Mouse (Mus musculus): ENCODE data around the gene Cfap36. TPM values are rescaled to one million over a fixed set of nuclear protein-coding genes. Genes with fewer than 3 reads are reported as not detected.

Gene Cfap36
- polyA plus RNA-seq, 1 experiment from 2014 or later, result 146 TPM

DNA sequence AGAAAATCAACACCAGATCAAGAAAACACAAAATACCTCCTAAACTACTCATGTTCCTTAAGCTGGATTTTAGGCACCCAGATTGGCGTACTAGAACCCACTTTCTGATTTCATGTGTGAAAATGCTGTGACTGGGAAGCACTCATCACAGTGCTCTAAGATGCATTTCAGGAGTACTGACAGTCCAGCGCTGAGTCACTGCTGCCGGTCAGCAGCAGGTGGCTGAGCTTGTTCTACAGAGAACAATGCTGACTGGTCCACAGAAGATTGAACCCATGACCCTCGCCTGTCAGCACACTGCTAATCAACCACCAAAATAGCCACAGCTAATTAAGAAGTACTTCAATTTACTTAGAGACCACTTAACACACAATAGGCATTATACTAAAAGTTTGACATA lies 5.2 kb downstream of the Cfap36 start:
- H3K9me3 ChIP-seq (ENCODE audit: control insufficient read depth, low read length), result no peaks in the 10 kb centered on the region
- WGBS, result 64% methylated on average over 4 of the region's 4 CpGs
- no peak overlapping the region for H3K4me3 ChIP-seq (ENCODE audit: low read length)
- H3K36me3 ChIP-seq (ENCODE audit: control insufficient read depth, insufficient read depth, low read length), result peaks cover 3% of the 10 kb centered on the region; the same call in 1 of the 2 replicates
- H3K9ac ChIP-seq (ENCODE audit: low read depth, low read length), result no peak overlapping the region
- no peak for ATAC-seq
- H3K4me1 ChIP-seq (ENCODE audit: control insufficient read depth, insufficient read depth, low read depth, low read length), result peaks cover 13% of the 10 kb centered on the region
- no peaks in the 10 kb centered on the region for H3K27me3 ChIP-seq (replicated peaks; ENCODE audit: control insufficient read depth, insufficient read depth, low read length)
- H3K4me2 ChIP-seq (ENCODE audit: low read length), result no peak overlapping the region
- no peak overlapping the region for H3K27ac ChIP-seq (ENCODE audit: low read depth, low read length)

DNA sequence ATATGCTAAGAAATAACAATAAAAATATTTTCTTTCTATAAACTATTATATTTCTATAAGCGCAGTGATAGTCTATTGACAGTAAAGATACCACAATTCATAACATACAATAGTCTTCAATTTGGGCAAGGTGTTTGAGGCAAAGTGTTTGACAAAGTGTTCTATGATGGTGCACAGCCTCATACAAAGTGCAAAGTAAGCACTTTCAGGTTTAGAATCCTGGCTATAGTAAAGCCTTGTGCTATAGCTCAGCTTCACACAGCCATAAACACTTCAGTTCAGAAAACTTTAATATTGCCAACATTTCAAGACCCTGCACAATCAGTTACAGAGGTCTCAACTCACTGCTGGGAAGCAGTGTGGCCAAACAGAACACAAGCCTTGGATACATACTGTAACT lies 7.9 kb downstream of the Cfap36 start:
- Histone ChIP-seq H3K4me3 (ENCODE audit: low read length) (no peak overlapping the region), H3K9ac (ENCODE audit: low read depth, low read length) (no peak overlapping the region), H3K27ac (ENCODE audit: low read depth, low read length) (no peak overlapping the region), H3K4me2 (ENCODE audit: low read length) (no peak overlapping the region), H3K4me1 (ENCODE audit: control insufficient read depth, insufficient read depth, low read depth, low read length) (no peaks in the 10 kb centered on the region), H3K9me3 (ENCODE audit: control insufficient read depth, low read length) (no peaks in the 10 kb centered on the region), H3K36me3 (ENCODE audit: control insufficient read depth, insufficient read depth, low read length) (peaks cover 3% of the 10 kb centered on the region; the same call in 1 of the 2 replicates), H3K27me3 (replicated peaks; ENCODE audit: control insufficient read depth, insufficient read depth, low read length) (no peaks in the 10 kb centered on the region)
- ATAC-seq, result no peak
- 96% methylated on average over 1 of the region's 1 CpGs for WGBS

DNA sequence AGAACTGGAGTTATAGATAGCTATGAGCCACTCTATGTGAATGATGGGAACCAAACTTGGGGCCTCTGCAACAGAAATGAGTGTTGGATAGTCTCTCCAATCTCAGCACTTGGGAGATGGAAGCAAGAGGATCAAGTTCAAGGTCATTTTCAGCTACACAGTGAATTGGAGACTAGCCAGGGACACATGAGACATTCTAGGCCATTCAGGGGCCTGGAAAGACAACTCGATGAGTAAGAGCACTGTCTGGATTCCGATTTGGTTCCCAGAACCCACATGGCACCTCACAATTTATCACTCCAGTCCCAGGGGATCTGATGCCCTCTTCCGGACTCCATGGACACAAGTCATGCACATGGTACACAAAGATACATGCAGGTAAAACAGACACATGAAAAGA lies 8.7 kb downstream of the Cfap36 start:
- WGBS, result 89% methylated on average over 3 of the region's 3 CpGs
- Histone ChIP-seq H3K27ac (ENCODE audit: low read depth, low read length) (no peak overlapping the region), H3K9me3 (ENCODE audit: control insufficient read depth, low read length) (no peaks in the 10 kb centered on the region), H3K27me3 (replicated peaks; ENCODE audit: control insufficient read depth, insufficient read depth, low read length) (no peaks in the 10 kb centered on the region), H3K4me3 (ENCODE audit: low read length) (no peak overlapping the region), H3K9ac (ENCODE audit: low read depth, low read length) (no peak overlapping the region), H3K4me1 (ENCODE audit: control insufficient read depth, insufficient read depth, low read depth, low read length) (no peaks in the 10 kb centered on the region), H3K4me2 (ENCODE audit: low read length) (no peak overlapping the region), H3K36me3 (ENCODE audit: control insufficient read depth, insufficient read depth, low read length) (peaks cover 3% of the 10 kb centered on the region; the same call in 1 of the 2 replicates)
- no peak for ATAC-seq

DNA sequence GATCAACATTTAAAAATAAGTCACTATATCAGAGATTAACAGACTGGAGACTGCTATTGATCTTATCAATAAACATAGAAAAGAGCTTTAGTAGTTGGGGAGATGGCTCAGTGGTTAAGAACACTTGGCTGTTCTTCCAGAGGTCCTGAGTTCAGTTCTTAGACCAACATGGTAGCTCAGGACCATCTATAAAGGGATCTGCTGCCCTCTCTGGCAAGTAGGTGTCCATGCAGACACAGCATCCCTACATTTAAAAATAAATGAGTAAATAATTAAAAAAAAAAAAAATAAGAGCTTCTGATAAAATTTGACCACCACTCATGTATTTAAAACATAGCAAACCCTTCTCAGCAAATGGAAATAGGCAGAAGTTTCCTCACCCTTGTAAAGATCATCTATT lies 9.2 kb downstream of the Cfap36 start:
- Histone ChIP-seq H3K27me3 (replicated peaks; ENCODE audit: control insufficient read depth, insufficient read depth, low read length) (no peaks in the 10 kb centered on the region), H3K9ac (ENCODE audit: low read depth, low read length) (no peak overlapping the region), H3K36me3 (ENCODE audit: control insufficient read depth, insufficient read depth, low read length) (peaks cover 3% of the 10 kb centered on the region; the same call in 1 of the 2 replicates), H3K4me1 (ENCODE audit: control insufficient read depth, insufficient read depth, low read depth, low read length) (no peaks in the 10 kb centered on the region), H3K27ac (ENCODE audit: low read depth, low read length) (no peak overlapping the region), H3K4me3 (ENCODE audit: low read length) (no peak overlapping the region), H3K4me2 (ENCODE audit: low read length) (no peak overlapping the region), H3K9me3 (ENCODE audit: control insufficient read depth, low read length) (no peaks in the 10 kb centered on the region)
- no peak for ATAC-seq

DNA sequence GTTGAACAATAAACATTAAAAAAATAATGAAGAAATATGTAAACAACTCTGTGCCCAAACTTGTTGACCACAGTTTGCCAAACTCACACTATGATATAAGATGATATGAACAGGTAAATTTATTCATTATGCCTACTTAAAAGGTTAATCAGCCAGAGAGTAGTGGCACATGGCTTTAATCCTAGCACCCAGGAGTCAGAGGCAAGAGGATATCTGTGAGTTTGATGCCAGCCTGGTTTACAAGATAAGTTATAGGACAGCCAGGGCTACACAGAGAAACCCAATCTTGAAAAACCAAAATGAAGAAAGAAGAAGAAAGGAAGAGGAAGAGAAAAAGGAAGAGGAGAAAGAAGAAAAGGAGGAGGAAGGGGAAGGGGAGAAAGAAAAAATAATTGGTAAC lies 9.8 kb downstream of the Cfap36 start:
- no peaks in the 10 kb centered on the region for H3K27me3 ChIP-seq (replicated peaks; ENCODE audit: control insufficient read depth, insufficient read depth, low read length)
- no peaks in the 10 kb centered on the region for H3K36me3 ChIP-seq (ENCODE audit: control insufficient read depth, insufficient read depth, low read length)
- no peaks in the 10 kb centered on the region for H3K4me1 ChIP-seq (ENCODE audit: control insufficient read depth, insufficient read depth, low read depth, low read length)
- H3K4me2 ChIP-seq (ENCODE audit: low read length), result no peak overlapping the region
- H3K4me3 ChIP-seq (ENCODE audit: low read length), result no peak overlapping the region
- H3K9me3 ChIP-seq (ENCODE audit: control insufficient read depth, low read length), result no peaks in the 10 kb centered on the region
- ATAC-seq, result no peak
- no peak overlapping the region for H3K9ac ChIP-seq (ENCODE audit: low read depth, low read length)
- H3K27ac ChIP-seq (ENCODE audit: low read depth, low read length), result no peak overlapping the region

DNA sequence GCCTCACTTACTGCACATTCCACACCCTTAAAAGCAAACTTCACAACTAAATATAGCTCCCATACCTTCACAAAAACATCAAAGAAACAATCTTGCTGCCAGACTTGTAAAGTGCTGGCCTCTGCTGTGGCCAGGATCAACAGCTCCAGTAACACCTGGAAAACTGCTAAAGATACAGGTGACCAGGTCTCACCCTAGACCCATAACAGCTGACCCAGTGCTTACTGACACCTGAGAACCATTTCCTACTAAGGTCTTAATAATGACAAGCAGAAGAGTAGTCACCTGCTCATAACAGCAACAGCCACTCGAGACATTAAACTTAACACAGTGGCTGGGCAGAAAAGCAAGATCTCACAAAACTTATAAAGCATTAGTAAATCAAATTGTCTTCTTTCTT lies 13.6 kb downstream of the Cfap36 start:
- 95% methylated on average over 1 of the region's 1 CpGs for WGBS
- no peak overlapping the region for H3K4me3 ChIP-seq (ENCODE audit: low read length)

DNA sequence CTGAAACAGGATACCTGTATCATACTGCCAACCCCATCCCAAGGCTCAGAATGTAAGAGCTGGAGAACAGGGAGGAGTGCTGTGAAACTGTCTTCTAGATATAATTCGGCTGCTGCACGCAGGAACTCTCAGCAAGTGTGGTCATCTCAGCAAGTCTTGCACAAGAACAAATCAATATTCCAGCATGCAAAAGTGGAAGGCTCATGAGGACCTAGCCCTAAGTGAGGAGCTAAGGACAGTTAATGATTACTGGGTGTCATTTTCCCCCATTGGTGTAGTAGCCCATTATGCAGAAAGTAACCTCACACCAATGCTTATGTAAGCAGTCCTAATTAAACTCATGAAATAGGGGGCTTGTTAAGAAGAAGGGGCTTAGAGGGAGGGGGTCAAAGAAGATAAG lies 18.3 kb downstream of the Cfap36 start:
- 96% methylated on average over 2 of the region's 2 CpGs for WGBS
- no peak for ATAC-seq

More for the DNA sequence above, 13.6 kb downstream of the Cfap36 start:
- peaks cover 11% of the 10 kb centered on the region for H3K36me3 ChIP-seq (ENCODE audit: control insufficient read depth, insufficient read depth, low read length)
- no peak overlapping the region for H3K9ac ChIP-seq (ENCODE audit: low read depth, low read length)
- H3K27me3 ChIP-seq (replicated peaks; ENCODE audit: control insufficient read depth, insufficient read depth, low read length), result no peaks in the 10 kb centered on the region
- no peak overlapping the region for H3K4me2 ChIP-seq (ENCODE audit: low read length)
- no peak for ATAC-seq
- no peaks in the 10 kb centered on the region for H3K4me1 ChIP-seq (ENCODE audit: control insufficient read depth, insufficient read depth, low read depth, low read length)
- H3K9me3 ChIP-seq (ENCODE audit: control insufficient read depth, low read length), result no peaks in the 10 kb centered on the region
- H3K27ac ChIP-seq (ENCODE audit: low read depth, low read length), result no peak overlapping the region

DNA sequence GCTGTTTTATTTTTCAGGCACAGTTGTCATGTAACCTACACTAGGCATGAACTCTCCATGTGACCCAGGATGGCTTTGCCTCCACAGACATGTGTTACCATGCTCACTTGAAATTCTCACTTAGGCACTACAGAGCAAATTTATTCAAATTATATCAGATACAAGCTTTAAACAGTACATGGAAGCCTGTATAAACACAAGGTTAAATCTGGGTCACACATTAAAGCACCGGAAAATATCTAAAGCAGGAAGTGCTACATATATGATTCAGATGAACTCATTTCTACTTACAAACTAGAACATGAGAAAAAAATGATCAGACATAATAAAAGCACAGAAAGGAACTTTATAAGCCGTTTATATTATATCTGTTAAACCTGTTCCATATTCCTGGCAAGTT lies 22.5 kb downstream of the Cfap36 start:
- Histone ChIP-seq H3K36me3 (ENCODE audit: control insufficient read depth, insufficient read depth, low read length) (peaks cover 35% of the 10 kb centered on the region), H3K27me3 (replicated peaks; ENCODE audit: control insufficient read depth, insufficient read depth, low read length) (no peaks in the 10 kb centered on the region), H3K9me3 (ENCODE audit: control insufficient read depth, low read length) (no peaks in the 10 kb centered on the region), H3K9ac (ENCODE audit: low read depth, low read length) (no peak overlapping the region), H3K4me3 (ENCODE audit: low read length) (no peak overlapping the region), H3K4me1 (ENCODE audit: control insufficient read depth, insufficient read depth, low read depth, low read length) (no peaks in the 10 kb centered on the region), H3K4me2 (ENCODE audit: low read length) (no peak overlapping the region), H3K27ac (ENCODE audit: low read depth, low read length) (no peak overlapping the region)
- WGBS, result 95% methylated on average over 2 of the region's 2 CpGs
- no peak for ATAC-seq

More for the DNA sequence above, 18.3 kb downstream of the Cfap36 start:
- no peaks in the 10 kb centered on the region for H3K4me1 ChIP-seq (ENCODE audit: control insufficient read depth, insufficient read depth, low read depth, low read length)
- no peak overlapping the region for H3K27ac ChIP-seq (ENCODE audit: low read depth, low read length)
- H3K9me3 ChIP-seq (ENCODE audit: control insufficient read depth, low read length), result no peaks in the 10 kb centered on the region
- no peak overlapping the region for H3K4me2 ChIP-seq (ENCODE audit: low read length)
- H3K36me3 ChIP-seq (ENCODE audit: control insufficient read depth, insufficient read depth, low read length), result peaks cover 19% of the 10 kb centered on the region
- H3K4me3 ChIP-seq (ENCODE audit: low read length), result no peak overlapping the region
- H3K27me3 ChIP-seq (replicated peaks; ENCODE audit: control insufficient read depth, insufficient read depth, low read length), result no peaks in the 10 kb centered on the region
- no peak overlapping the region for H3K9ac ChIP-seq (ENCODE audit: low read depth, low read length)

DNA sequence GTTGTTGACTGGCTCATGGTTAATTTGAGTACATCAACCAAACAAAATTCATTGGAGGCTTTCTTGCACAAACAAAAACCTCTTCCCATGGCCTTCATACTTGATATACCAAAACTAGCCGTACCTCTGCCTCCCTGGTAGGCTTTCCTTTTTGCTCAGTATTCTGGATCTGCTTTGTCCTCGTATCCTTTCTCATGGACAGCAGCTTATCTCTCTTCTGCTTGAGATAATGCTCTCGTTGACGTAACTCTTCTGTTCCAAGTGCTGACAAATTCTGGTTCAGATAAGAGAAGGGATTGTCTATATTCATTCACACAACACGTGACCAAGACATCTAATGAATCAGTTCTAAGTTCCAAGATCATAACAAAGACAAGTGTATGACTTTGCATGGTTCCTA lies 24.9 kb downstream of the Cfap36 start:
- WGBS, result 93% methylated on average over 5 of the region's 5 CpGs
- Histone ChIP-seq H3K27ac (ENCODE audit: low read depth, low read length) (no peak overlapping the region), H3K36me3 (ENCODE audit: control insufficient read depth, insufficient read depth, low read length) (peaks cover 36% of the 10 kb centered on the region), H3K4me3 (ENCODE audit: low read length) (no peak overlapping the region), H3K27me3 (replicated peaks; ENCODE audit: control insufficient read depth, insufficient read depth, low read length) (no peaks in the 10 kb centered on the region), H3K4me2 (ENCODE audit: low read length) (no peak overlapping the region), H3K9me3 (ENCODE audit: control insufficient read depth, low read length) (no peaks in the 10 kb centered on the region), H3K9ac (ENCODE audit: low read depth, low read length) (no peak overlapping the region), H3K4me1 (ENCODE audit: control insufficient read depth, insufficient read depth, low read depth, low read length) (no peaks in the 10 kb centered on the region)
- ATAC-seq, result no peak

DNA sequence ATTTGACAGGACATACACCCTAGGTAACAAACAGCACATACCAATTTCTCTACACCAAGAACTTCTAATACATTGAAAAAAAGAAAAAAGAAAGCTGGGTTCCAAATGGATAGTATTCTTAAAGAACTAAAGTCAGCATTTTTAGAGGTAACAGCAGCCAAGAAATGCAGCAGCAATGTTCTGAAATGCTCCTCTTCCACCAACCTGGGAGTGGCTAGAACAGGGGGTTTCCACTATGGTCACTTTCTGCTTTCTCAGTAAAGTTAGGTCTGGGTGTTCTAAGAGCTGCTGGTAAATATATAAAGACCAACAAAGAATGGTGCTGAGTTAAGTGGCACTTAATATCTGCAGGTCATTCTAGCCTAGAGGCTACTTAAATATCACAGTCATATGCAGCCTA lies 28.2 kb downstream of the Cfap36 start:
- H3K4me2 ChIP-seq (ENCODE audit: low read length), result no peak overlapping the region
- H3K9ac ChIP-seq (ENCODE audit: low read depth, low read length), result no peak overlapping the region
- no peaks in the 10 kb centered on the region for H3K4me1 ChIP-seq (ENCODE audit: control insufficient read depth, insufficient read depth, low read depth, low read length)
- no peak overlapping the region for H3K27ac ChIP-seq (ENCODE audit: low read depth, low read length)
- H3K4me3 ChIP-seq (ENCODE audit: low read length), result no peak overlapping the region
- peaks cover 39% of the 10 kb centered on the region for H3K36me3 ChIP-seq (ENCODE audit: control insufficient read depth, insufficient read depth, low read length)
- H3K27me3 ChIP-seq (replicated peaks; ENCODE audit: control insufficient read depth, insufficient read depth, low read length), result no peaks in the 10 kb centered on the region
- no peaks in the 10 kb centered on the region for H3K9me3 ChIP-seq (ENCODE audit: control insufficient read depth, low read length)
- no peak for ATAC-seq
